Mouse (Mus musculus) heart, adult 2 months (tissue): ENCODE results near the gene Pnp2. TPM values are rescaled to one million over a fixed set of nuclear protein-coding genes. Genes with fewer than 3 reads are reported as not detected.
A peak's percentile ranks its signal among the peaks of the same experiment; 100 is the strongest.
"Not testable (repeated sequence)": the region's sequence is repeated elsewhere in the genome, so short reads cannot be mapped to it uniquely, and the experiment has no call there.

Experiments
- DNase-seq, 2 experiments: peaks; one replicate each; pipeline ENCODE4 v3.0.0; 2021
- H3K27ac ChIP-seq: fragments of 200-600 bp; 2 replicates; pipeline ENCODE4 v1.8.1; 2022
- H3K27me3 ChIP-seq: fragments of 200-500 bp; 2 replicates; pipeline ENCODE4 v1.6.1; 2012; ENCODE audit warnings: mild to moderate bottlenecking, low read length, inconsistent platforms, mixed read lengths; ENCODE audit not compliant: control insufficient read depth, insufficient read depth
- H3K36me3 ChIP-seq: fragments of 200-500 bp; 2 replicates; pipeline ENCODE4 v1.6.1; 2012; ENCODE audit warnings: low read length, inconsistent platforms; ENCODE audit not compliant: control insufficient read depth, insufficient read depth
- H3K4me1 ChIP-seq: fragments of 200-500 bp; 2 replicates; pipeline ENCODE4 v1.6.1; 2011; ENCODE audit warnings: low read length; ENCODE audit not compliant: control insufficient read depth, insufficient read depth
- H3K4me3 ChIP-seq: fragments of 200-600 bp; 2 replicates; pipeline ENCODE4 v1.8.1; 2022
- H3K79me2 ChIP-seq: fragments of 200-500 bp; replicated peaks from 2 replicates; pipeline ENCODE4 v1.6.1; 2012; ENCODE audit warnings: mild to moderate bottlenecking, inconsistent platforms, low read length, moderate library complexity, mixed read lengths; ENCODE audit not compliant: control insufficient read depth, insufficient read depth
- H3K9ac ChIP-seq: fragments of 200-500 bp; 2 replicates; pipeline ENCODE4 v1.6.1; 2012; ENCODE audit warnings: low read depth, mild to moderate bottlenecking, control low read depth, inconsistent platforms, low read length, mixed read lengths
- CTCF ChIP-seq: fragments of 200-600 bp; IDR thresholded peaks from 2 replicates; pipeline ENCODE4 v1.8.1; 2022; ENCODE audit warnings: antibody characterized with exemption, mild to moderate bottlenecking, moderate library complexity
- EP300 ChIP-seq: fragments of 200-500 bp; IDR thresholded peaks from 2 replicates; pipeline ENCODE4 v1.6.1; 2011; ENCODE audit warnings: low read depth, low read length, control low read depth; ENCODE audit not compliant: insufficient read depth
- POLR2A ChIP-seq: fragments of 200-500 bp; IDR thresholded peaks from 2 replicates; pipeline ENCODE4 v1.6.1; 2011; ENCODE audit warnings: mild to moderate bottlenecking, low read depth, low read length, control low read depth; ENCODE audit not compliant: insufficient read depth
- WGBS: fragments of 180-500 bp; shearing (Covaris S2); methylation state at CpG from one replicate; pipeline ENCODE4 v1.1.7; 2018; 5-methylcytosine and 5-hydroxymethylcytosine counted together
- intact Hi-C: fragments of 180-260 bp; cut with DNase I; formaldehyde crosslinking; loops from one replicate; pipeline ENCODE4 v1.15.1; 2025
- polyA plus RNA-seq: library from polyadenylated mRNA; depleted of rRNA; stranded (reverse); fragments of >200 nt; gene quantifications from 2 replicates; pipeline ENCODE4 v1.2.3, GENCODE M21; 2012
- total RNA-seq, 2 experiments: library from RNA; stranded (reverse); gene quantifications; 2 replicates each; pipeline ENCODE4 v1.2.3; 2021

The Pnp2 gene
- total and polyA plus RNA-seq, 3 experiments = 0.52 to 1.1 (median 0.75) TPM

- H3K36me3 ChIP-seq = no peaks in the 10 kb centered on the region
- H3K79me2 ChIP-seq = no peaks in the 10 kb centered on the region
- intact Hi-C loops = no loop called here
- no peak overlapping the region for H3K4me3 ChIP-seq
- no peak for DNase-seq
- H3K9ac ChIP-seq = no peak overlapping the region
- H3K4me1 ChIP-seq = peaks cover 10% of the 10 kb centered on the region
- no peak overlapping the region for H3K27ac ChIP-seq
- H3K27me3 ChIP-seq = no peaks in the 10 kb centered on the region
- TF ChIP-seq EP300 = no peak
- TF ChIP-seq CTCF = no peak
- no peak for TF ChIP-seq POLR2A
- WGBS = 50% methylated on average over 4 of the region's 4 CpGs
These were observed 17.9 kb downstream of the Pnp2 start for GRCm38 (mm10) chr14:50973700-50974099.

DNA sequence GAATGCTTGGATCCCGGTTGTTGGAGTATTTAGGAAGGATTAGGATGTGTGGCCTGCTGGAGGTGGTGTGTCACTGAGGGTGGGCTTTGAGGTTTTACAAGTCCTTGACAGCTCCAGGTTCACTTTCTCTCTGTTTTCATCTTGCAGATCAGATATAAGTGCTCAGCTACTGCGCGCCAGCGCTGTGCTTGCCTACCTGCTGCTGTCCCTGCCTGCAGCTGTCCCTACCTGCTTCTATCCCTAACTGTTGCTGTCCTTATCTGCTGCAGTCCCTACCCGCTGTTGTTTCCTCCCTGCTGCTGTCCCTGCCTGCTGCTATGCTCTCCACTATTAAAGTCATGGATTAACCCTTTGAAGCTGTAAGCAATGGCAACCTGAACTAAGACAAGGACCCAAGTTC is 19.2 kb downstream of the Pnp2 start:
- Histone ChIP-seq H3K4me1 (peaks cover 9% of the 10 kb centered on the region), H3K4me3 (no peak overlapping the region), H3K79me2 (no peaks in the 10 kb centered on the region), H3K9ac (no peak overlapping the region), H3K27me3 (no peaks in the 10 kb centered on the region), H3K27ac (no peak overlapping the region), H3K36me3 (no peaks in the 10 kb centered on the region)
- DNase-seq = no peak
- intact Hi-C loops = no loop called here
- no peak for TF ChIP-seq POLR2A
- WGBS = 76% methylated on average over 5 of the region's 5 CpGs

- Histone ChIP-seq H3K36me3 (peaks cover 3% of the 10 kb centered on the region), H3K27ac (no peak overlapping the region; the same call in 1 of the 2 replicates), H3K79me2 (no peaks in the 10 kb centered on the region), H3K4me3 (no peak overlapping the region), H3K27me3 (no peaks in the 10 kb centered on the region), H3K9ac (peak overlapping the region; percentile 17), H3K4me1 (peaks cover 12% of the 10 kb centered on the region)
- no peak for TF ChIP-seq EP300
- TF ChIP-seq CTCF = peak; percentile 70
- no peak for TF ChIP-seq POLR2A
- 25% methylated on average over 9 of the region's 9 CpGs for WGBS
- intact Hi-C loops = loop anchor here (1.0 to 2.0 kb wide), 2 partner anchors 46 to 87 kb away; no protein-coding TSS in a partner anchor
- DNase-seq = peak in 1 of 2 experiments; percentile 36
These were observed 20.9 kb downstream of the Pnp2 start for GRCm38 (mm10) chr14:50976674-50977073.

GRCm38 (mm10) chr14:50978451-50978850 is 22.7 kb downstream of the Pnp2 start:
- 63% methylated on average over 6 of the region's 6 CpGs for WGBS

GRCm38 (mm10) chr14:50979631-50980030 is 23.8 kb downstream of the Pnp2 start:
- Histone ChIP-seq H3K27me3 (no peaks in the 10 kb centered on the region), H3K4me3 (no peak overlapping the region), H3K4me1 (peaks cover 16% of the 10 kb centered on the region), H3K79me2 (no peaks in the 10 kb centered on the region), H3K9ac (no peak overlapping the region), H3K36me3 (peaks cover 3% of the 10 kb centered on the region), H3K27ac (peak overlapping the region; percentile 36)
- intact Hi-C loops = no loop called here
- no peak for DNase-seq
- TF ChIP-seq CTCF = no peak
- TF ChIP-seq POLR2A = no peak
- TF ChIP-seq EP300 = no peak

More at GRCm38 (mm10) chr14:50978451-50978850, 22.7 kb downstream of the Pnp2 start:
- H3K27ac ChIP-seq, H3K79me2 ChIP-seq, H3K36me3 ChIP-seq, H3K27me3 ChIP-seq, H3K9ac ChIP-seq, intact Hi-C loops, H3K4me3 ChIP-seq, DNase-seq: not testable (repeated sequence)
- H3K4me1 ChIP-seq = peaks cover 16% of the 10 kb centered on the region

DNA sequence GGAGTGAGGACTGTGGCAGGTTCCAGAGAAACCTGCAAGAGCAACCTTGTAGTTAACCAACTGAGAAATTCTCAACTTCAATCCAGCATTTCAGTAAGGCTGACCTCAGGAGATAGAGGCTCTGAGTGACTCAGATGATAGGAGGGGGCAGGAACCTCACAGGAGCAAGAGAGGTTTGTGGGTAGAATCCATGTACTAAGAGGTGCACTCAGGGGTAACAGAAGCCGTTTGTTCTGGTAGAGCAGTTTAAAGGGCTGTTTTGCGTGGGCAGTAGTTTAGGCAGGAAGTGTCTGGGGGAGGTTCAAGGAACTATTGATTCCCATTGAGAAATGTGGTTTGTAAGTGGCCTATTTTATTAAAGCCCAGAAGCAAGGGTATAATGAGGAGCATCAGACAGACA is 25.4 kb downstream of the Pnp2 start:
- no peak for DNase-seq
- TF ChIP-seq EP300 (0 out of 2 replicates have a peak, but pooled peaks have one; percentile 29), CTCF (no peak), POLR2A (no peak)
- no peak overlapping the region for H3K9ac ChIP-seq
- H3K27ac ChIP-seq = peak overlapping the region; percentile 75
- WGBS = 30% methylated on average over 2 of the region's 2 CpGs
- H3K79me2 ChIP-seq = no peaks in the 10 kb centered on the region
- peaks cover 16% of the 10 kb centered on the region for H3K4me1 ChIP-seq
- H3K4me3 ChIP-seq = no peak overlapping the region
- H3K27me3 ChIP-seq = no peaks in the 10 kb centered on the region
- intact Hi-C loops = no loop called here
- peaks cover 3% of the 10 kb centered on the region for H3K36me3 ChIP-seq
